Mouse (Mus musculus): ENCODE results near the gene Gmds.

Gmds gene

GRCm38 (mm10) chr13:32266721-32267120 lies 71.8 kb downstream of the Gmds start:
- DNase-seq: no peak

- peak in 1 of 2 experiments; percentile 42 for DNase-seq
These were observed 82.4 kb downstream of the Gmds start for GRCm38 (mm10) chr13:32256121-32256520.

- no peak for DNase-seq
These were observed 86.3 kb downstream of the Gmds start for GRCm38 (mm10) chr13:32252276-32252675.

- peak in 1 of 2 experiments; percentile 8 for DNase-seq
These were observed 96.3 kb downstream of the Gmds start for GRCm38 (mm10) chr13:32242200-32242599.

GRCm38 (mm10) chr13:32236269-32236678 lies 102.3 kb downstream of the Gmds start:
- DNase-seq: no peak

GRCm38 (mm10) chr13:32235046-32235445 lies 103.5 kb downstream of the Gmds start:
- DNase-seq: no peak

GRCm38 (mm10) chr13:32234019-32234418 lies 104.5 kb downstream of the Gmds start:
- DNase-seq: no peak

GRCm38 (mm10) chr13:32232391-32232790 lies 106.1 kb downstream of the Gmds start:
- no peak for DNase-seq

- DNase-seq: no peak
These were observed 106.6 kb downstream of the Gmds start for GRCm38 (mm10) chr13:32231956-32232355.

GRCm38 (mm10) chr13:32227874-32228562 lies 110.5 kb downstream of the Gmds start:
- no peak for DNase-seq

GRCm38 (mm10) chr13:32217647-32218046 lies 120.9 kb downstream of the Gmds start:
- DNase-seq: no peak

- DNase-seq: peak; percentile 16 to 40
These were observed 124.7 kb downstream of the Gmds start for GRCm38 (mm10) chr13:32213702-32214452.

GRCm38 (mm10) chr13:32212125-32212524 lies 126.4 kb downstream of the Gmds start:
- DNase-seq: no peak

GRCm38 (mm10) chr13:32207172-32207908 lies 131.2 kb downstream of the Gmds start:
- DNase-seq: no peak

- DNase-seq: no peak
These were observed 158.6 kb downstream of the Gmds start for GRCm38 (mm10) chr13:32179906-32180305.

GRCm38 (mm10) chr13:32178682-32179081 lies 159.9 kb downstream of the Gmds start:
- no peak for DNase-seq

- no peak for DNase-seq
These were observed 160.6 kb downstream of the Gmds start for GRCm38 (mm10) chr13:32177852-32178453.

- DNase-seq: no peak
These were observed 163.5 kb downstream of the Gmds start for GRCm38 (mm10) chr13:32175028-32175427.

GRCm38 (mm10) chr13:32169173-32169572 lies 169.4 kb downstream of the Gmds start:
- DNase-seq: no peak

- DNase-seq: peak; percentile 19 to 31
These were observed 170.7 kb downstream of the Gmds start for GRCm38 (mm10) chr13:32167806-32168205.

GRCm38 (mm10) chr13:32165581-32165980 lies 173.0 kb downstream of the Gmds start:
- no peak for DNase-seq

GRCm38 (mm10) chr13:32161567-32161966 lies 177.0 kb downstream of the Gmds start:
- DNase-seq: no peak

- DNase-seq: no peak
These were observed 180.3 kb downstream of the Gmds start for GRCm38 (mm10) chr13:32158240-32158639.
